Mouse (Mus musculus) stomach, postnatal 0 days (tissue): Measurements from ENCODE around the gene Armc2.
A peak's percentile ranks its signal among the peaks of the same experiment; 100 is the strongest.

Experiments
- CTCF ChIP-seq: IDR thresholded peaks from 2 replicates; pipeline ENCODE4 v1.5.1; 2016; ENCODE audit warnings: antibody characterized with exemption, low read depth, mild to moderate bottlenecking, moderate library complexity
- EP300 ChIP-seq: optimal IDR thresholded peaks from 2 replicates; pipeline ENCODE3; 2016; ENCODE audit warnings: antibody characterized with exemption

DNA sequence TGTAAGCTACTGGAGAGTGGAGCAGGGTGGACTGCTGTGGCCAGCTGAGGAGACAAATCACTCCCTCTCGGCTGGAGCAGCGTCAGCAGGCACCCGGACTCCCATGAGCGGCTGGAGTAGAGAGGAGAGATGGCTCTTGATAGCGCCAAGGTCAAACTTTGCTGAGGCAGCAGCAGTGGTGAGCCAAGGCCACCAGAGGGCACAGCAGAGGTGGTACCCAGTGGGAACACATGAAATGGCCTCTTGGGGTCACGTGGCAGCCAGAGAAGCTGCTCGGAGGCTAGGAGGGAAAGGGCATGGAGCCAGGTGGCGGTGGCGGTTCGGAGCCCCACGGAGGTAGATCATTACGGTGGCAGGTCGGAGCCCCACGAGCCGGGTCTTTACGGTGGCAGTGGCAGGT is 12.8 kb upstream of the Armc2 start:
- TF ChIP-seq EP300 (no peak), CTCF (peak; percentile 87)
